Mouse (Mus musculus) neural tube, embryonic 12.5 days (tissue): ENCODE measurements around the gene Nrd1. TPM values are rescaled to one million over a fixed set of nuclear protein-coding genes. Genes with fewer than 3 reads are reported as not detected.
A peak's percentile ranks its signal among the peaks of the same experiment; 100 is the strongest.

Experiments
- ATAC-seq: fragments of 200-750 bp; cut with Nextera tagmentation; 2 replicates; pipeline ENCODE4 v1.8.0; 2017; ENCODE audit warnings: low read depth, mild to moderate bottlenecking, moderate TSS enrichment, moderate library complexity; ENCODE audit not compliant: low FRiP score
- H3K27ac ChIP-seq: fragments of 300-500 bp; sonication (generic); 2 replicates; pipeline ENCODE4 v1.5.1; 2016
- H3K27me3 ChIP-seq: fragments of 300-500 bp; sonication (generic); replicated peaks from 2 replicates; pipeline ENCODE4 v1.6.1; 2016; ENCODE audit warnings: mild to moderate bottlenecking
- H3K36me3 ChIP-seq: fragments of 300-500 bp; sonication (generic); 2 replicates; pipeline ENCODE4 v1.6.1; 2016; ENCODE audit warnings: mild to moderate bottlenecking
- H3K4me1 ChIP-seq: fragments of 300-500 bp; sonication (generic); 2 replicates; pipeline ENCODE4 v1.6.1; 2016
- H3K4me2 ChIP-seq: fragments of 300-500 bp; sonication (generic); replicated peaks from 2 replicates; pipeline ENCODE4 v1.6.1; 2016; ENCODE audit warnings: mild to moderate bottlenecking
- H3K4me3 ChIP-seq: fragments of 300-500 bp; sonication (generic); 2 replicates; pipeline ENCODE4 v1.5.1; 2016
- H3K9ac ChIP-seq: fragments of 300-500 bp; sonication (generic); 2 replicates; pipeline ENCODE4 v1.6.1; 2016; ENCODE audit warnings: mild to moderate bottlenecking
- H3K9me3 ChIP-seq: fragments of 300-500 bp; sonication (generic); 2 replicates; pipeline ENCODE4 v1.6.1; 2016; ENCODE audit warnings: mild to moderate bottlenecking
- WGBS: fragments of 180-500 bp; shearing (Covaris S2); methylation state at CpG from one replicate; pipeline ENCODE4 v1.1.7; 2016; 5-methylcytosine and 5-hydroxymethylcytosine counted together
- polyA plus RNA-seq: library from polyadenylated mRNA; unstranded; fragments of >200 nt; fragmentation: Nextera tagmentation; extraction: Ambion mirVana; gene quantifications from 2 replicates; pipeline ENCODE4 v1.2.1, GENCODE M21; 2016

Nrd1 gene
- polyA plus RNA-seq = 94.4 and 106 TPM in 2 replicates

- no peaks in the 10 kb centered on the region for H3K9me3 ChIP-seq
- peak within 1 kb of the TSS; percentile 71 for H3K4me2 ChIP-seq
- H3K27me3 ChIP-seq = no peaks in the 10 kb centered on the region
- H3K4me3 ChIP-seq = peak within 1 kb of the TSS; percentile 73
- peaks cover 8% of the 10 kb centered on the region; the same call in 1 of the 2 replicates for H3K36me3 ChIP-seq
- H3K9ac ChIP-seq = peak within 1 kb of the TSS; percentile 71
- H3K4me1 ChIP-seq = peaks cover 11% of the 10 kb centered on the region
- ATAC-seq = peak; percentile 99
- H3K27ac ChIP-seq = peak within 1 kb of the TSS; percentile 60
- under 1% methylated on average over 58 of the region's 58 CpGs for WGBS
Measured at GRCm38 (mm10) chr4:108999999-109000950, at the start of gene Nrd1. Gene Nrd1 (plus strand): TSS chr4:109000655.

GRCm38 (mm10) chr4:108951663-108952062, 48.8 kb upstream of the Nrd1 start:
- Histone ChIP-seq H3K27me3 (no peaks in the 10 kb centered on the region), H3K4me2 (no peak overlapping the region), H3K27ac (no peak overlapping the region), H3K4me3 (no peak overlapping the region), H3K4me1 (no peaks in the 10 kb centered on the region), H3K9ac (no peak overlapping the region), H3K36me3 (no peaks in the 10 kb centered on the region), H3K9me3 (no peaks in the 10 kb centered on the region)
- ATAC-seq = no peak
- 90% methylated on average over 4 of the region's 4 CpGs for WGBS

GRCm38 (mm10) chr4:108959696-108960095, 40.8 kb upstream of the Nrd1 start:
- 85% methylated on average over 3 of the region's 3 CpGs for WGBS
- Histone ChIP-seq H3K4me1 (no peaks in the 10 kb centered on the region), H3K36me3 (no peaks in the 10 kb centered on the region), H3K4me2 (no peak overlapping the region), H3K27ac (no peak overlapping the region), H3K9ac (no peak overlapping the region), H3K4me3 (no peak overlapping the region), H3K27me3 (no peaks in the 10 kb centered on the region), H3K9me3 (no peaks in the 10 kb centered on the region)
- no peak for ATAC-seq

DNA sequence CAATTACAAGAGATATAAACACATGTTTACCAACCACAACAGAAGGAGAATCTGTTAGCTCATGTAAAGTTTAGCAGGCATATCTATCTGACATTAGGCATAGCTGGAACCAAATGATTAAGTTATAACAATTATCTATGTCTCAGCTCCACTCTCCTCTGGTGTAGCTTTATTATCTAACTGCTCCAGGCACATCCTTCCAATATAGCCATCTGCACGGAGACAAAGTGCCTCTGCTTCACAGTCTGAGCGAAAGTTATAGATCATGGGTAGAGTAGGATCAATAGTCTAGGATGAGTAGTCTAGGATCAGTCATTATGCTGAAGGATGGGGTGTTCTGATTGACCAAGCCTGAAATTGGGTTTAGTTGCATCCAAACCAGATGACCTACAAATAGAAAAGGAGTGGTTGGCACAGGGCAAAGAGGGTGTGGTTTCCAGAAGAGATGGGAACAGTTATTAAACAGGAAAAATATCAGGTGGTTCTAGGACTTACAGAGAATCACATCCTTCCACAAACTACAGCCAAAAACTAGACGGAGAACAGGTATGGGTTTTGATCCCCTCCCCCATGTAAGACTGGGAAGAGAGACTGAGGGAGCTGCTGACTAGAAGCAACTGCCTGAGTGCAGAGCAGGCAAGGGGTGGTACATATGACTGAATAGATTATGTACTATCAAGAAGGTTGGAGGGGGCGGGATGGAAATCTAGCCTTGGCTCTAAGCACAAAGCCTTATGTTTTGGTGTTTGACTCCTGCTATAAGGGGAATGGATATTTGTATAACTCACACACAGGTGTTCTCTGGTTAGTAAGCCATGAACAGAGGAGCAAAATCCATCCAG, 39.6 kb upstream of the Nrd1 start:
- ATAC-seq = no peak

GRCm38 (mm10) chr4:108963017-108963416, 37.4 kb upstream of the Nrd1 start:
- no peak overlapping the region for H3K27ac ChIP-seq
- no peak overlapping the region for H3K9ac ChIP-seq
- H3K4me3 ChIP-seq = no peak overlapping the region
- no peaks in the 10 kb centered on the region for H3K27me3 ChIP-seq
- WGBS = 89% methylated on average over 6 of the region's 6 CpGs
- H3K4me2 ChIP-seq = no peak overlapping the region
- no peak for ATAC-seq
- H3K4me1 ChIP-seq = no peaks in the 10 kb centered on the region
- no peaks in the 10 kb centered on the region for H3K36me3 ChIP-seq
- no peaks in the 10 kb centered on the region for H3K9me3 ChIP-seq

More for the DNA sequence above, 39.6 kb upstream of the Nrd1 start:
- Histone ChIP-seq H3K36me3 (no peaks in the 10 kb centered on the region), H3K27me3 (no peaks in the 10 kb centered on the region), H3K9me3 (no peaks in the 10 kb centered on the region), H3K4me3 (no peak overlapping the region), H3K9ac (no peak overlapping the region), H3K4me2 (no peak overlapping the region), H3K27ac (no peak overlapping the region), H3K4me1 (no peaks in the 10 kb centered on the region)
- WGBS = 88% methylated on average over 4 of the region's 4 CpGs

GRCm38 (mm10) chr4:108969517-108969916, 30.9 kb upstream of the Nrd1 start:
- 84% methylated on average over 3 of the region's 3 CpGs for WGBS
- Histone ChIP-seq H3K9me3 (no peaks in the 10 kb centered on the region), H3K36me3 (no peaks in the 10 kb centered on the region), H3K9ac (no peak overlapping the region), H3K27ac (no peak overlapping the region), H3K4me1 (no peaks in the 10 kb centered on the region), H3K27me3 (no peaks in the 10 kb centered on the region), H3K4me3 (no peak overlapping the region), H3K4me2 (no peak overlapping the region)
- ATAC-seq = no peak

DNA sequence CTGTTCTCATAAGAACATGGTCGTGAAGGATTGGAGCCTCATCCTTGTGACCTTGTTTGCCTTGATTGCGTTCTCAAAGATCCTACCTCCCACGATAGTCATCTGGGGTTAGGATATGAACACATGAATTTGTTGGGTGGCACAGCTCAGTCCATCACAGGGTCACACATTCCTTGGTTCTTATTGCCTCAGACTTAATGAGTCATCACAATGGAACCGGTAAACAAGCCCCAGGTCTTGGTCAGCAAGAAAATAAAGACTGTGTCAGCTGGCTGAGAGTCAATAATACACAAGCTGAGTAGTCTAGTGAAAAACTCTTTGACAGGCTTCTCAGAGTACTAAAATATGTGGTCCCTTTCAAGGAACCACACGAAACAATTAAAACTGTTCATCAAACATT, 29.4 kb upstream of the Nrd1 start:
- ATAC-seq = no peak
- no peaks in the 10 kb centered on the region for H3K9me3 ChIP-seq
- WGBS = 90% methylated on average over 5 of the region's 5 CpGs
- H3K4me2 ChIP-seq = no peak overlapping the region
- H3K36me3 ChIP-seq = no peaks in the 10 kb centered on the region
- H3K27me3 ChIP-seq = no peaks in the 10 kb centered on the region
- no peak overlapping the region for H3K27ac ChIP-seq
- H3K4me3 ChIP-seq = no peak overlapping the region
- H3K9ac ChIP-seq = no peak overlapping the region
- no peaks in the 10 kb centered on the region for H3K4me1 ChIP-seq

- no peak for ATAC-seq
- no peak overlapping the region for H3K4me2 ChIP-seq
Measured at GRCm38 (mm10) chr4:108976458-108977071, 23.9 kb upstream of the Nrd1 start.

GRCm38 (mm10) chr4:108986833-108987472, 13.5 kb upstream of the Nrd1 start:
- no peak for ATAC-seq
- 77% methylated on average over 1 of the region's 1 CpGs for WGBS
- H3K9me3 ChIP-seq = no peaks in the 10 kb centered on the region

More at GRCm38 (mm10) chr4:108976458-108977071, 23.9 kb upstream of the Nrd1 start:
- no peaks in the 10 kb centered on the region for H3K36me3 ChIP-seq
- H3K27ac ChIP-seq = no peak overlapping the region
- 53% methylated on average over 6 of the region's 6 CpGs for WGBS
- no peaks in the 10 kb centered on the region for H3K27me3 ChIP-seq
- H3K4me3 ChIP-seq = no peak overlapping the region
- no peaks in the 10 kb centered on the region for H3K9me3 ChIP-seq
- no peaks in the 10 kb centered on the region for H3K4me1 ChIP-seq
- H3K9ac ChIP-seq = no peak overlapping the region

DNA sequence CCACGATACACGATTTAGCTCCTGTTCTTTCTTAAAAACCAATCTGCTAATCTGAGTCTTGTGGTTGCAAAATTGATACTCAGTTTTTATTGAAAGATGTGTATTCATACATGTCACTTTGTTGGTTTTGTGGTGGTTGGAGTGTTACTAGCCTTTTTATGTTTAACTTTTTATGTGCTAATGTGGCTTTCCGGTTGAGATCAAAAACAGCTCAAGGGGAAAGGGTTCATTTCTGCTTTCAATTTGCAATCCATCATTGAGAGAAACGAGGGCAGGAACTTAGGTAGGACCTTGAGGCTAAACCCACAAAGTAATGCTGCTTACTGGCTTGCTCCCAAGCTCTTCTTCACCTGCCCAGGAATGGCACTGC, 13.0 kb upstream of the Nrd1 start:
- 79% methylated on average over 4 of the region's 4 CpGs for WGBS
- Histone ChIP-seq H3K9me3 (no peaks in the 10 kb centered on the region), H3K27ac (no peak overlapping the region), H3K4me1 (no peaks in the 10 kb centered on the region), H3K9ac (no peak overlapping the region), H3K27me3 (no peaks in the 10 kb centered on the region; the same call in 1 of the 2 replicates), H3K4me3 (no peak overlapping the region), H3K4me2 (no peak overlapping the region), H3K36me3 (no peaks in the 10 kb centered on the region)
- ATAC-seq = no peak

More at GRCm38 (mm10) chr4:108986833-108987472, 13.5 kb upstream of the Nrd1 start:
- no peaks in the 10 kb centered on the region; the same call in 1 of the 2 replicates for H3K27me3 ChIP-seq
- H3K9ac ChIP-seq = no peak overlapping the region
- no peak overlapping the region for H3K27ac ChIP-seq
- H3K36me3 ChIP-seq = no peaks in the 10 kb centered on the region
- H3K4me1 ChIP-seq = no peaks in the 10 kb centered on the region
- no peak overlapping the region for H3K4me3 ChIP-seq
- no peak overlapping the region for H3K4me2 ChIP-seq

DNA sequence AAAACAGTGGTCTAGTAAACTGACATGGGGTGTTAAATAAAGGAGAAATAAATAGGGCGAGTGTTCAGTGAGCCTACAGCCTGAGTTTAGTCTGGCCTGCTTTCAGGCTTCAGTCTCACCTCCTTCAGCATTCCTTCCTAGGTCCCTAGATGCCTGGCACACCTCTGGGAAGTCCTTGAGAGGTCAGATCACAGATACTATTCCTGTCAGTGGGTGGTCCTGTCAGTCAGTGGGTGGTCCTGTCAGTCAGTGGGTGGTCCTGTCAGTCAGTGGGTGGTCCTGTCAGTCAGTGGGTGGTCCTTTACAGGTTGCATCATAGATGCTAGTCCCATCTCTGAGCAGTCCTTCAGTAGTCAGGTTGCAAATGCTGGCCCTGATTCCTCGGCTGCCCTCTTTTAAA, 11.0 kb upstream of the Nrd1 start:
- H3K27me3 ChIP-seq = no peaks in the 10 kb centered on the region; the same call in 1 of the 2 replicates
- no peak overlapping the region for H3K27ac ChIP-seq
- 74% methylated on average over 2 of the region's 2 CpGs for WGBS
- no peak overlapping the region for H3K4me2 ChIP-seq
- H3K4me1 ChIP-seq = no peaks in the 10 kb centered on the region
- H3K36me3 ChIP-seq = no peaks in the 10 kb centered on the region
- H3K9me3 ChIP-seq = no peaks in the 10 kb centered on the region
- H3K4me3 ChIP-seq = no peak overlapping the region
- H3K9ac ChIP-seq = no peak overlapping the region
- no peak for ATAC-seq
